Mouse (Mus musculus) forebrain, postnatal 0 days (tissue): ENCODE measurements around the gene Sap30. TPM values are rescaled to one million over a fixed set of nuclear protein-coding genes. Genes with fewer than 3 reads are reported as not detected.

Experiments used
- ATAC-seq: fragments of 200-750 bp; cut with Nextera tagmentation; 2 replicates; pipeline ENCODE4 v1.8.0; 2017; ENCODE audit warnings: mild to moderate bottlenecking, moderate library complexity
- DNase-seq: peaks from one replicate; pipeline ENCODE4 v3.0.0-alpha.2; 2015
- H3K27ac ChIP-seq: fragments of 300-500 bp; sonication (generic); 2 replicates; pipeline ENCODE4 v1.5.1; 2014; ENCODE audit warnings: low read depth, mild to moderate bottlenecking, antibody characterized with exemption, low read length, moderate library complexity, mixed read lengths
- H3K27me3 ChIP-seq: fragments of 300-500 bp; sonication (generic); 2 replicates; pipeline ENCODE4 v1.6.1; 2014; ENCODE audit warnings: mild to moderate bottlenecking, low read length, mixed read lengths; ENCODE audit not compliant: insufficient read depth
- H3K36me3 ChIP-seq: fragments of 300-500 bp; sonication (generic); 2 replicates; pipeline ENCODE4 v1.6.1; 2014; ENCODE audit warnings: mild to moderate bottlenecking, moderate library complexity; ENCODE audit not compliant: insufficient read depth
- H3K4me1 ChIP-seq: fragments of 300-500 bp; sonication (generic); 2 replicates; pipeline ENCODE4 v1.6.1; 2014; ENCODE audit warnings: antibody characterized with exemption; ENCODE audit not compliant: insufficient read depth
- H3K4me2 ChIP-seq: fragments of 300-500 bp; sonication (generic); 2 replicates; pipeline ENCODE4 v1.6.1; 2014; ENCODE audit warnings: low read depth, mild to moderate bottlenecking, moderate library complexity
- H3K4me3 ChIP-seq: fragments of 300-500 bp; sonication (generic); 2 replicates; pipeline ENCODE4 v1.5.1; 2014; ENCODE audit warnings: low read depth, low read length, mixed read lengths
- H3K9ac ChIP-seq: fragments of 300-500 bp; sonication (generic); 2 replicates; pipeline ENCODE4 v1.6.1; 2014; ENCODE audit warnings: mild to moderate bottlenecking
- H3K9me3 ChIP-seq: fragments of 300-500 bp; sonication (generic); 2 replicates; pipeline ENCODE4 v1.6.1; 2016; ENCODE audit warnings: low read length
- CTCF ChIP-seq: sonication (generic); IDR thresholded peaks from 2 replicates; pipeline ENCODE4 v1.5.1; 2016; ENCODE audit warnings: antibody characterized with exemption, control low read depth, low read depth
- WGBS: fragments of 180-500 bp; shearing (Covaris S2); extraction: QIAGEN DNeasy Blood & Tissue Kit; methylation state at CpG from one replicate; pipeline ENCODE4 v1.1.7; 2014; 5-methylcytosine and 5-hydroxymethylcytosine counted together
- polyA plus RNA-seq: library from polyadenylated mRNA; unstranded; fragments of >200 nt; fragmentation: Nextera tagmentation; extraction: Ambion mirVana; gene quantifications from 2 replicates; pipeline ENCODE4 v1.2.1, GENCODE M21; 2015
- total RNA-seq: library from RNA; depleted of rRNA; stranded (reverse); fragments of >200 nt; gene quantifications from 2 replicates; pipeline ENCODE4 v1.2.3, GENCODE M21; 2014

The Sap30 gene
- total and polyA plus RNA-seq, 2 experiments from 2014 or later = 28.4 to 29.0 TPM

DNA sequence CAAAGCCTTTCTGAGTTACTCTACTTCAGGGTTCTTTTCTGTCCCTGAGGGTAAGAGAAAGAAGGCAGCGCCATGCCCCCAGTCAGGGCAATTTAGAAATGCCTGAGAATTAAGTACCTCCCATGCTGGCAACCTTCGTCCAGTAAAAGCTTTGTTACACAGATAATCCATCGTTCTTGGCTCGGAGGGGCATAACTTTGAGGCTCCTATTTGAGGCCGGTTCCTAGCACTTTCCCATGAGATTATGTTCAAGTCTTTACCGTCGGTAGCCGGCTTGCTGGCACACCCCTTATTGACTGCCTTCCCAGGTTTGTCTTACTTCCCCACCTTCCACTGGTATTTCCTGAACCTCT is 10.8 kb upstream of the Sap30 start:
- no peak for TF ChIP-seq CTCF
- H3K9ac ChIP-seq = peak overlapping the region; percentile 6; the same call in 1 of the 2 replicates
- H3K4me3 ChIP-seq = peak overlapping the region; percentile 26
- no peak overlapping the region for H3K27ac ChIP-seq
- peaks cover 7% of the 10 kb centered on the region; the same call in 1 of the 2 replicates for H3K4me1 ChIP-seq
- ATAC-seq = peak; percentile 2; the same call in 1 of the 2 replicates
- no peak for DNase-seq
- no peaks in the 10 kb centered on the region for H3K27me3 ChIP-seq
- 10% methylated on average over 8 of the region's 8 CpGs for WGBS
- peak overlapping the region; percentile 45 for H3K4me2 ChIP-seq
- H3K9me3 ChIP-seq = no peaks in the 10 kb centered on the region
- H3K36me3 ChIP-seq = no peaks in the 10 kb centered on the region

DNA sequence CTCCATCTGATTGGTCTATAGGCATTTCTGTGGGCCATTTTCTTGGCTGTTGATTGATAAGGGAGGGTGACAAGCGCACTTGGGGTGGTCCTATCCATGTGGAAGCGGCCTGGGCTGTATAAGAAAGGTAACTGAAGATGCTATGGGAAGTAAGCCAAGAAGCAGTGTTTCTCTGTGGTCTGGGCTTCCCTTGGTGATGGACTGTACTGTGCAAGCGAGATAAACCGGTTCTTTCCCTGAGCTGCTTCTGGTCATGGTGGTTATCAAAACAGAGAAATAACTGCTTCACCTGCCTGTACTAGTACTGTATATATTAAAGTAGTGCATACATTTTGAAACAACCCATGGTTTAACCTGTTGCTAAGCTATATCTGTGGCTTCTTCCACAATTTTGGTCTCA is 4.2 kb upstream of the Sap30 start:
- DNase-seq = no peak
- H3K4me1 ChIP-seq = no peaks in the 10 kb centered on the region
- no peak overlapping the region for H3K4me3 ChIP-seq
- TF ChIP-seq CTCF = no peak
- 92% methylated on average over 4 of the region's 4 CpGs for WGBS
- no peaks in the 10 kb centered on the region for H3K27me3 ChIP-seq
- H3K9me3 ChIP-seq = no peaks in the 10 kb centered on the region
- H3K9ac ChIP-seq = no peak overlapping the region
- no peak for ATAC-seq
- no peak overlapping the region for H3K4me2 ChIP-seq
- H3K27ac ChIP-seq = no peak overlapping the region
- no peaks in the 10 kb centered on the region for H3K36me3 ChIP-seq

DNA sequence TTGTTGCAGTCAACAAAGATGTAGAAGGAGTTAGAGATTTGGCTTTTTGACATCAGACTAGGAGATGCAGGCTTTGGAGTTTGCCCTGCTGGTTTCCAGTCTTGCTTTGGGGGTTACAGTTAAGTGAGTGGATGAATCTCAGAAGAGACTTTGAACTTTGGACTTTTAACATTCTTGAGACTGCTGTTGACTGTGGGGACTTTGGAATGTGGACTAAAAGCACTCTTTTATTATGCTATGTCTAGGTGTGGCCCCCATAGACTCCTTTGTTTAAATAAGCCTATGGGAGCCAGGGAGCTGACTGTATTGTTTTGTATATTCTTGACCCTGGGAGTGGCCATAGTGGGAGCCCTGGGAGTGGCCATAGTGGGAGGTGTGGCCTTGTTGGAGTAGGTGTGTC is 2.2 kb upstream of the Sap30 start:
- DNase-seq (no peak), ATAC-seq (no peak)
- no peak for TF ChIP-seq CTCF
- Histone ChIP-seq H3K4me1 (peaks cover 9% of the 10 kb centered on the region; the same call in 1 of the 2 replicates), H3K9me3 (no peaks in the 10 kb centered on the region), H3K27ac (no peak overlapping the region), H3K27me3 (no peaks in the 10 kb centered on the region), H3K36me3 (no peaks in the 10 kb centered on the region), H3K9ac (no peak overlapping the region), H3K4me3 (no peak overlapping the region), H3K4me2 (no peak overlapping the region)

DNA sequence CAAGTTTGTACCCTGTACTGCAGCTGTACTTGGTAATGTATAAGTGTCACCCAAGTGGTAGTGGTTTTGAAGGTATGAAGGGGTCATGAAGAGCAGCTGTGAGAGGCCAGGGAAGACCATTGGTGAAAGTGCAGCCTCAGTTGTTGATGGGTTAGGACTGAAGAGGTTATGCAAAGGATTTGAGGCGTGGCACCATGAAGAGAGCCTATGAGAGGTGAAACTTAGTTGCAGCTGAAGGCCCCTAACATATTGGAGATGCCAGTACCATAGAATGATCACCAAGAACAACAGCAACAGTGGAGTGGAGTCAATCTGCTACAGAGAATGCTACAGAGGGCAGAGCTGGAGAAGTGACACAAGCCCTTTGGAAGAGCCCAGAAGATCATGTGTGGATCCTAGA is 1.7 kb upstream of the Sap30 start:
- H3K4me3 ChIP-seq = no peak overlapping the region
- H3K4me1 ChIP-seq = peaks cover 9% of the 10 kb centered on the region; the same call in 1 of the 2 replicates
- TF ChIP-seq CTCF = no peak
- H3K36me3 ChIP-seq = no peaks in the 10 kb centered on the region
- WGBS = 100% methylated on average over 1 of the region's 1 CpGs
- DNase-seq (no peak), ATAC-seq (no peak)
- no peaks in the 10 kb centered on the region for H3K27me3 ChIP-seq
- H3K4me2 ChIP-seq = no peak overlapping the region
- no peaks in the 10 kb centered on the region for H3K9me3 ChIP-seq
- no peak overlapping the region for H3K9ac ChIP-seq
- no peak overlapping the region for H3K27ac ChIP-seq

DNA sequence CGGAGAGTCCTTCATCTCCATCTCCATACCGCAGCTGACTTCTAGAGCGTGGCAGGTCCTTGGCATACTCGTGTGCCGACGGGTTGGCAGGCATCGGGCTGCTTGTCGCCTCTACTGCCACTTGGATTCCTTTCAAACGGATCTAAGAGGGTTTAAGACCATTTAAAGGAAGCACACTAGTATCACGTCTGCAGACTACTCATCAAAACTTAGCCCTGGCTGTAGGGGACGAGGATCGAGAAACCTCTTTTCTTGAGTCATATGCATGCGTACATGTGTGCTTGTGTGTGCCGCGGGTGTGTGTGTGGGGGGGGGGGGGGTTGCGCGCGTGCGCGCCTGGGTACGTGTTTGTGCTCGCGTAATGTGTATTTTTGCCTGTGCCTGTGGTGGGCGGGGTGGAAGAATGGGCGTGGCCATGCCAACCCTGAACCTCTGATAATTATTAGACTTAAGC is 679 bp upstream of the Sap30 start:
- DNase-seq (peak; percentile 83), ATAC-seq (peak; percentile 27)
- Histone ChIP-seq H3K4me3 (peak overlapping the region; percentile 94), H3K4me2 (peak overlapping the region; percentile 78), H3K4me1 (peaks cover 9% of the 10 kb centered on the region; the same call in 1 of the 2 replicates), H3K9ac (peak overlapping the region; percentile 40; the same call in 1 of the 2 replicates), H3K27me3 (no peaks in the 10 kb centered on the region), H3K27ac (peak overlapping the region; percentile 54; the same call in 1 of the 2 replicates), H3K36me3 (no peaks in the 10 kb centered on the region), H3K9me3 (no peaks in the 10 kb centered on the region)
- TF ChIP-seq CTCF = no peak
- WGBS = 1% methylated on average over 25 of the region's 25 CpGs

DNA sequence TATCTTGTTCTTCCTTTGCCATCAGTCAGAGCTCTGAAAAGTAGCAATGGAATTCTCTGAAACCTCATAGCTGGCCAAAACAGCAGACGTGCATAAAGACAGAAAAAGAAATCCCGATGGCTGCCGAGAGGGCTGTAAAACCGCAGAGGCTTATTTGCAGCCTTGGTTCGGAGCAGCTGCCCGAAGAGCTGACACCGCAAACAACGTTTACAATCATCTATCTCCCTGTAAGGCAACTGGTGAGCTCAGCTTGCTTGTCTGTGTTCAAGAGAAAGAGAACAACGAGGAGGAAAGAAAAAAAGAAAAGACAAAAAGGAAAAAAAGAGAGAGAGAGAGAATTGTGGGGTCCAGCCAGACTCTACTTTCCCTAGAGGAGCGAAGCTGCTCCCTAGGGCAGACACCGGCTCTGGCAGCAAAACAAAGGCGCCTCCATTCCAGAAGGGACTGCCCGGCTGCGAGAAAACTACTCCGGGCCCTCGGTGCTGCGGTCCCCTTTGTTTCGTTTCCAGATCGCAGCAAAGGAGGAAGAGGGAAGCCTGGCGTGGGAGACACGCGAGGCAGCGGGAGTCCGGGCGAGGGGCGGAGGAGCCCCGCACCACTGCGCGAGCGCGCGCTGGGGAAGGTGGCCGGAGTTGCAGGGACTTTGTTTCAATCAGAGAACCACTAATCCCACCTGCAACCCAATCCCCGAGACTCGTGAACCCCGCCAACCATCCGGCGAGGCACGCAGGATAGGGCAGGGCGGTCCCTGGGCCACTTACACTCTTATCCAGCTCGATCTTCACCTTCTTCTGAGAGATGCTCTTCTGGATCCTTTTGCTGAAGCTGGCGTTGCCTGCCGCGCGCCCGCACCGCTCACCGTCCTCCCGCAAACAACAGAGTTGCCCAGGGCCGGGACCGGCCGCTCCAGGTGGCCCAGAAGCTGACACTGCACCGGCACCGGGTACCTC is 894 bp downstream of the Sap30 start:
- Histone ChIP-seq H3K9ac (peak overlapping the region; percentile 81), H3K9me3 (no peaks in the 10 kb centered on the region), H3K36me3 (peaks cover 6% of the 10 kb centered on the region; the same call in 1 of the 2 replicates), H3K4me3 (peak overlapping the region; percentile 94), H3K27ac (peak overlapping the region; percentile 96), H3K4me2 (peak overlapping the region; percentile 78), H3K4me1 (peaks cover 9% of the 10 kb centered on the region; the same call in 1 of the 2 replicates), H3K27me3 (no peaks in the 10 kb centered on the region)
- peak; percentile 76 for DNase-seq
- ATAC-seq = peak; percentile 17
- under 1% methylated on average over 54 of the region's 54 CpGs for WGBS
- peak; percentile 25; the same call in 1 of the 2 replicates for TF ChIP-seq CTCF

DNA sequence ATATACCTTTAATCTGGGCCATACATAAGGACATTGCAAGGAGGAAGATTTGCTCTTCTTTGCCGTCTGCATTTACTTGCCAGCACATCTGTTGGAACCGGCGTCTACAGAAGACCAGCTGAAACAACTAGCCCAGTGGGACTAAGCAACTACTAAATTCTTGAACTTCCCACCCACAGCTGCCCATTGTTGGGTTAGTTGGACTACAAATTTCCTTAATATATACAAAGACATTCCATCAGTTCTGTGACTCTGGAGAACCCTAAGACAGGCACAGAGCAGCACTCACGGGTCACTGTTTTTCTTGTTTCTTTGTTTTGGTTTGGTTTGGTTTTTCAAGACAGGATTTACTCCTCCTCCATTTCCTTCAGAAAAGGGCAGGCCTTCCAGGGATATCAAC is 7.1 kb downstream of the Sap30 start:
- H3K27ac ChIP-seq = no peak overlapping the region
- H3K9me3 ChIP-seq = no peaks in the 10 kb centered on the region
- DNase-seq (no peak), ATAC-seq (no peak)
- no peaks in the 10 kb centered on the region for H3K27me3 ChIP-seq
- TF ChIP-seq CTCF = no peak
- H3K4me3 ChIP-seq = no peak overlapping the region
- H3K4me1 ChIP-seq = peaks cover 7% of the 10 kb centered on the region; the same call in 1 of the 2 replicates
- WGBS = 84% methylated on average over 4 of the region's 4 CpGs
- no peak overlapping the region for H3K9ac ChIP-seq
- H3K4me2 ChIP-seq = no peak overlapping the region
- H3K36me3 ChIP-seq = peaks cover 13% of the 10 kb centered on the region
